ENCODE assay signal across 29 mouse cellular contexts in genomic region chr3:146276026-146276409, GRCm38 (mm10). TPM values are rescaled to one million over a fixed set of nuclear protein-coding genes. Genes with fewer than 3 reads are reported as not detected.
DNase-seq lines count a peak whose midpoint lies in the region; ATAC-seq and TF ChIP-seq lines count a peak whose summit lies in the region.
"Had no signal": no experiment of that assay in that cellular context is flagged by ENCODE, and none has a peak within 500 bp of the region (broad histone marks: within the 10 kb centered on the region; RNA-seq: fewer than 3 reads in every experiment).

No protein-coding gene starts in this region.

- intact Hi-C loops in heart, adult 2 months (cut with DNase I), result no loop called here

- no peaks in the 10 kb centered on the region for H3K9me3 ChIP-seq in heart, embryonic 14.5 days (ENCODE audit: control insufficient read depth, low read length)
- H3K9me3 ChIP-seq in liver, embryonic 11.5 days (ENCODE audit: control insufficient read depth, low read length), result no peaks in the 10 kb centered on the region
- H3K9me3 ChIP-seq: forebrain, embryonic 10.5 days; forebrain, embryonic 15.5 days; hindbrain, embryonic 13.5 days; limb, embryonic 10.5 days; limb, embryonic 15.5 days; midbrain, embryonic 13.5 days; stomach, embryonic 15.5 days had no signal

- no peak overlapping the region for H3K4me3 ChIP-seq in heart, adult 2 months
- H3K4me3 ChIP-seq in heart, embryonic 14.5 days (ENCODE audit: control insufficient read depth in 1 of 2, insufficient read depth in 1 of 2, low read depth in 1 of 2, low read length in 2 of 2), result no peak overlapping the region
- H3K4me3 ChIP-seq in liver, embryonic 11.5 days (ENCODE audit: low read depth, low read length), result no peak overlapping the region
- H3K4me3 ChIP-seq: forebrain, embryonic 10.5 days; forebrain, embryonic 15.5 days; hindbrain, embryonic 13.5 days; limb, embryonic 10.5 days; limb, embryonic 15.5 days; midbrain, embryonic 13.5 days; stomach, embryonic 15.5 days had no signal

- peaks cover 2% of the 10 kb centered on the region for H3K4me1 ChIP-seq in heart, adult 2 months (ENCODE audit: control insufficient read depth, insufficient read depth, low read length)
- peaks cover 36 to 83% of the 10 kb centered on the region in 2 experiments for H3K4me1 ChIP-seq in heart, embryonic 14.5 days (ENCODE audit: control insufficient read depth in 2 of 2, insufficient read depth in 2 of 2, low read length in 2 of 2)
- H3K4me1 ChIP-seq in liver, embryonic 11.5 days (replicated peaks; ENCODE audit: control insufficient read depth, insufficient read depth, low read length), result no peaks in the 10 kb centered on the region
- H3K4me1 ChIP-seq: forebrain, embryonic 15.5 days; limb, embryonic 15.5 days had no signal

- H3K27ac ChIP-seq in heart, adult 2 months, result no peak overlapping the region
- peak overlapping the region; percentile 79 to 94 for H3K27ac ChIP-seq in heart, embryonic 14.5 days (replicated peaks in 1 of 2; ENCODE audit: control insufficient read depth in 1 of 2, insufficient read depth in 1 of 2, low read depth in 2 of 2, low read length in 2 of 2)
- H3K27ac ChIP-seq in liver, embryonic 11.5 days (ENCODE audit: low read depth, low read length), result no peak overlapping the region
- H3K27ac ChIP-seq: forebrain, embryonic 10.5 days; forebrain, embryonic 15.5 days; hindbrain, embryonic 13.5 days; kidney, postnatal 0 days; limb, embryonic 10.5 days; limb, embryonic 15.5 days; liver, embryonic 14.5 days; macrophage; midbrain, embryonic 13.5 days; stomach, embryonic 15.5 days had no signal

- TF ChIP-seq POLR2A in heart, adult 2 months (IDR thresholded peaks at IDR 0.05; ENCODE audit: insufficient read depth, low read depth, low read length), result no peak

- WGBS in heart, adult 2 months, result 29% methylated on average over 4 of the region's 4 CpGs
- WGBS in heart, embryonic 14.5 days, result 14% methylated on average over 4 of the region's 4 CpGs
- WGBS in liver, embryonic 11.5 days, result 44% methylated on average over 4 of the region's 4 CpGs

- no peak overlapping the region for H3K9ac ChIP-seq in heart, adult 2 months (ENCODE audit: low read depth, low read length)
- H3K9ac ChIP-seq in heart, embryonic 14.5 days (ENCODE audit: low read length), result no peak overlapping the region
- H3K9ac ChIP-seq in liver, embryonic 11.5 days (ENCODE audit: low read depth, low read length), result no peak overlapping the region
- H3K9ac ChIP-seq: forebrain, embryonic 15.5 days; hindbrain, embryonic 13.5 days; limb, embryonic 15.5 days; liver, embryonic 14.5 days; midbrain, embryonic 13.5 days; stomach, embryonic 15.5 days had no signal

- no peak for TF ChIP-seq CTCF in heart, adult 2 months (IDR thresholded peaks at IDR 0.05)

- H3K79me2 ChIP-seq in heart, adult 2 months (replicated peaks; ENCODE audit: control insufficient read depth, insufficient read depth, low read length), result no peaks in the 10 kb centered on the region

- peak overlapping the region; percentile 23; the same call in 1 of the 2 replicates for H3K4me2 ChIP-seq in heart, embryonic 14.5 days (ENCODE audit: low read length)
- no peak overlapping the region for H3K4me2 ChIP-seq in liver, embryonic 11.5 days
- H3K4me2 ChIP-seq: forebrain, embryonic 15.5 days; hindbrain, embryonic 13.5 days; limb, embryonic 15.5 days; midbrain, embryonic 13.5 days; stomach, embryonic 15.5 days had no signal

- ATAC-seq in heart, embryonic 14.5 days (ENCODE audit: insufficient number of reproducible peaks, insufficient read depth, low FRiP score, low read depth), result no peak
- ATAC-seq in liver, embryonic 11.5 days (replicated peaks; ENCODE audit: low FRiP score), result no peak
- ATAC-seq: CD4-positive, CD25-positive, alpha-beta regulatory T cell, adult 4 months; forebrain, embryonic 15.5 days; intestine, embryonic 16.5 days; midbrain, embryonic 13.5 days had no signal

- no peak for TF ChIP-seq EP300 in heart, adult 2 months (IDR thresholded peaks at IDR 0.05; ENCODE audit: insufficient read depth, low read depth, low read length)

- no peaks in the 10 kb centered on the region for H3K36me3 ChIP-seq in heart, adult 2 months (ENCODE audit: control insufficient read depth, insufficient read depth, low read length)
- no peaks in the 10 kb centered on the region for H3K36me3 ChIP-seq in heart, embryonic 14.5 days (ENCODE audit: control insufficient read depth, insufficient read depth, low read length)
- no peaks in the 10 kb centered on the region for H3K36me3 ChIP-seq in liver, embryonic 11.5 days (ENCODE audit: control insufficient read depth, insufficient read depth, low read length)
- H3K36me3 ChIP-seq: forebrain, embryonic 10.5 days; forebrain, embryonic 15.5 days; hindbrain, embryonic 13.5 days; limb, embryonic 10.5 days; limb, embryonic 15.5 days; midbrain, embryonic 13.5 days; stomach, embryonic 15.5 days had no signal

- no peaks in the 10 kb centered on the region for H3K27me3 ChIP-seq in heart, adult 2 months (ENCODE audit: control insufficient read depth, insufficient read depth, low read length)
- no peaks in the 10 kb centered on the region for H3K27me3 ChIP-seq in heart, embryonic 14.5 days (ENCODE audit: control insufficient read depth, insufficient read depth, low read length)
- no peaks in the 10 kb centered on the region for H3K27me3 ChIP-seq in liver, embryonic 11.5 days (replicated peaks; ENCODE audit: control insufficient read depth, insufficient read depth, low read length)
- H3K27me3 ChIP-seq: forebrain, embryonic 15.5 days; hindbrain, embryonic 13.5 days; limb, embryonic 15.5 days; midbrain, embryonic 13.5 days; stomach, embryonic 15.5 days had no signal

- peak; percentile 79 for DNase-seq in heart, adult 11 months
- no peak for DNase-seq in heart, adult 2 months
- no peak for DNase-seq in heart, postnatal 4 days
- DNase-seq in Muller cell, postnatal 12 days (ENCODE audit: inconsistent ontology term), result peak; percentile 85
- peak; percentile 69 for DNase-seq in retina, embryonic 14.5 days (ENCODE audit: low spot score)
- no peak for DNase-seq in liver, embryonic 11.5 days (ENCODE audit: low spot score)
- DNase-seq: adrenal gland, postnatal 25 days; cerebellum, adult 8-10 months; gastrocnemius, postnatal 25 days; kidney, adult 8-10 months; kidney, postnatal 4 days; lung, adult 2 months; lung, postnatal 10 days; right cerebral cortex, postnatal 25 days had no signal

RNA-seq across cellular contexts. Expression of gene Lpar3, which starts 55.3 kb away (rescaled TPM):
- under 1 TPM; 0.10 to 0.32 TPM for total RNA-seq in heart, adult 2 months (2021)
- 0.68 and 1.2 TPM in 2 replicates for polyA plus RNA-seq in heart, adult 2 months (2012; rRNA removed)
- 46.3 and 51.9 TPM in 2 replicates for polyA plus RNA-seq in heart, embryonic 14.5 days (2014; fragmentation: Nextera tagmentation; extraction: Ambion mirVana)
- total RNA-seq in heart, postnatal 4 days (2021), result 10 to 100 TPM; 10.0 to 12.0 TPM
- 0.43 and 0.52 TPM in 2 replicates for polyA plus RNA-seq in liver, embryonic 11.5 days (2014; fragmentation: Nextera tagmentation; extraction: Ambion mirVana)
- total RNA-seq: adrenal gland, adult 18-20 months; megakaryocyte-erythroid progenitor cell, adult 5-6 weeks had no signal
- polyA plus RNA-seq: CD4-positive, CD25-positive, alpha-beta regulatory T cell, adult 4 months; macrophage had no signal

Comparison
In these comparisons a context has a peak if more than half of its experiments do, and no peak if none do; other contexts are left out.
1. DNase-seq: peak in heart, adult 11 months (single experiment), Muller cell, postnatal 12 days (single experiment) and retina, embryonic 14.5 days (single experiment); none in heart, adult 2 months (0 of 2), heart, postnatal 4 days (single experiment) and liver, embryonic 11.5 days (single experiment).
2. H3K27ac ChIP-seq: peak in heart, embryonic 14.5 days (2 of 2); none in heart, adult 2 months (single experiment) and liver, embryonic 11.5 days (single experiment).
3. RNA of gene Lpar3, which starts 55.3 kb away (polyA plus RNA-seq): 46.3 to 51.9 TPM in heart, embryonic 14.5 days; 0.68 to 1.2 TPM in heart, adult 2 months and 0.43 to 0.52 TPM in liver, embryonic 11.5 days; every median in the first group is over 10 times any median in the second.